Comparison of ENCODE assay signal across 17 mouse cellular contexts in the genomic region with DNA sequence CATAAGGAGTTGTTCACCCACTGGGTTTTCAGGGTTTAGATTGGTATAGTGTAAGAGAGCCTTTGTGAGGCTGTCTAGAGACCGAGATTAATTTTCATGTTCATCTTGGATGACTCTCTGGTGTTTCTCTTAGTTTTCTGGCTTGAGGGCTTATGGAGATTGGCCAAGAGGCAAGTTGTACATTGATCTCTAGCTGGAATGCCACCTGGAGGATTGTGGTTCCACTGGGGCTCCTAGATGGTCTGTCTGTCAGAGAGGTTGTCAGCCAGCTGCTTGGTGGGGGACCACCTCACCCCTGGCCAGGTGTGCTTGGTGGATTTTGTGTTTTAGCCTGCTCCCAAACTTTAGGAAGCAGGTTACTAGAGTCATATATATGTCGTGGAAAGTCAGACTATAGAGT.
"Had no signal": no experiment of that assay in that cellular context is flagged by ENCODE, and none has a peak within 500 bp of the region (broad histone marks: within the 10 kb centered on the region; RNA-seq: fewer than 3 reads in every experiment).

No protein-coding gene starts in this region.

- H3K4me2 ChIP-seq: lung, embryonic 14.5 days; midbrain, embryonic 11.5 days; midbrain, embryonic 13.5 days; midbrain, embryonic 15.5 days; neural tube, embryonic 13.5 days; neural tube, embryonic 15.5 days had no signal

- H3K9ac ChIP-seq: lung, embryonic 14.5 days; midbrain, embryonic 13.5 days; midbrain, embryonic 15.5 days; neural tube, embryonic 13.5 days; neural tube, embryonic 15.5 days had no signal

- H3K9me3 ChIP-seq: midbrain, embryonic 13.5 days; midbrain, embryonic 15.5 days; neural tube, embryonic 13.5 days; neural tube, embryonic 15.5 days had no signal

- H3K4me3 ChIP-seq: midbrain, embryonic 13.5 days; midbrain, embryonic 15.5 days; myocyte; neural tube, embryonic 13.5 days; neural tube, embryonic 15.5 days had no signal

- H3K27me3 ChIP-seq: midbrain, embryonic 13.5 days; midbrain, embryonic 15.5 days; neural tube, embryonic 13.5 days; neural tube, embryonic 15.5 days had no signal

- DNase-seq: lung, adult 18-20 months; lung, embryonic 14.5 days; lung, postnatal 10 days; retina, postnatal 1 day; right cerebral cortex, adult 18-20 months; right cerebral cortex, postnatal 25 days; right cerebral cortex, postnatal 4 days; spleen, adult 18-20 months; thymus, adult 18-20 months; thymus, postnatal 14 days; thymus, postnatal 36 days had no signal

- H3K27ac ChIP-seq: midbrain, embryonic 13.5 days; midbrain, embryonic 15.5 days; neural tube, embryonic 13.5 days; neural tube, embryonic 15.5 days had no signal

- H3K36me3 ChIP-seq: midbrain, embryonic 13.5 days; midbrain, embryonic 15.5 days; neural tube, embryonic 13.5 days; neural tube, embryonic 15.5 days had no signal

- ATAC-seq: midbrain, embryonic 13.5 days; midbrain, embryonic 15.5 days had no signal
